Mouse (Mus musculus) T-cell, adult 2 months (primary cell): ENCODE data around the gene E2f7.

Source experiments
- DNase-seq: peaks from one replicate; pipeline ENCODE4 v3.0.0; 2022; ENCODE audit warnings: low spot score

E2f7 gene

GRCm38 (mm10) chr10:110773878-110774277 is 28.6 kb downstream of the E2f7 start:
- DNase-seq, result no peak

DNA sequence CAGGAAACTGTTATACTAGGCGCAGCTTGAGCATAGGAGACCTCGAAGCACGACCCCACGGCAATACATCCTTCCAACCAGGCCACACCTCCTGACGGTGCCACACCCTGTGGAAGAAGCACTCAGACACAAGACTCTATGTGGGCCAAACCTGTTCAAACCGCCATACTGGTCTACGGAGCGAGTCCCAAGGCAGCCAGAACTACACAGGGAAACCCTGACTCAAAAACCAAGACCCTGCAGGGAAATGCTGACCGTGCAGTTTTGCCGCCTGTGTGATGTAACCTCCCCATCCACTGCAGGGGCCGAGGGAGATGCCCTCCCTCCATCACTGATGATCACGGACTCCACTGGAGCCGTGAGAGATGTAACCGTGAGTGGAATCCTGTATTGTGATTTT is 36.5 kb downstream of the E2f7 start:
- DNase-seq, result no peak

GRCm38 (mm10) chr10:110782655-110783054 is 37.4 kb downstream of the E2f7 start:
- no peak for DNase-seq

DNA sequence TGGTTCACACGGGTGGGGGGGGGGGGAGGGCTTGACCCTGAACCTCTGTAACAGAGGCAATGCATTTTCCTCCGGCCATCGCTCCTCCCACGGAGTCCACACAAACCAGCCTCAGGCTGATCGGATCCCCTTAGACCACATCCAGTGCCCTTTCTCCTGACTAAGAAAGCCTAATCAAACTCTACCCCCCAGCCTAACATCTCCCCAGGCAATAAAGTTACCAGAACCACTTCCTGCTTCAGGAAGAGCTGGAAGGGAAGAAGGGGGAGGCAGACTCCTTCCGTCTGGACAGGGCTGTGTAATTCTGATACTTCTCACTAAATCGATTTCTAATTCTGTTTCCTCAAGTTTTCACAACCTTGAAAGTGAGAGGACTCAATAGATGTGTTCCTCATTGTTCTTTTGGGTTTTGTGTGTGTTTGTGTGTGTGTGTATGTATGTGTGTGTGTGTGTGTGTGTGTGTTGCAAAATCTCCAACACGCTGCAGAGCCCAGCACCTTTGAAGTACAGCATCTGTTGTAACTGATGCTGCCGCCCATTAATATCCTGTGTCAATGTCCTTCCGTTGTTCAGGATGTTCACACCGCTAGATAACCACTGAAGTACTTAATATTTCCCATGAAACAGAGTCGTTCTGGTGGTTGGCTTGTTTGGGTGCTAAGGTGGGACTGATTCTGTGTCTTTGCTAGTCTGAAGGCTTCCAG is 43.0 kb downstream of the E2f7 start:
- no peak for DNase-seq

DNA sequence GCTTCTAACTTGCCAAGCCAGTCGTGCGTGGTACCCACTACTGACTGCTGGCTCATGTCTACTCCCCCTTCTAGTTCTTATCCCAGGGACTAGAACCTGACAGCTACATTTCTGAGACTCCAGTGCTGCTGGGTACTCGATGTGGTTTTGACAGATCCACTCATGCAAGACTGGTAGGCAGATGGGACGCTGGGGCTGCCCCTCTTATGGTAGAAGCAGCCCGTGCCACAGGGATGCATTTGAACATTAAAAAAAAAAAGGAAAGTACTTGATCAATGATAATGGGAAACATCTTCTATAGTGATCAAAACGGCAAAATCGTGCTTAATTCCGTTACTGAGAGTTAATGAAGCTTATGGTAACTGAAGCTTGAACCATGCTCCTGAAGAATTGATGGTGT is 44.4 kb downstream of the E2f7 start:
- DNase-seq, result no peak

DNA sequence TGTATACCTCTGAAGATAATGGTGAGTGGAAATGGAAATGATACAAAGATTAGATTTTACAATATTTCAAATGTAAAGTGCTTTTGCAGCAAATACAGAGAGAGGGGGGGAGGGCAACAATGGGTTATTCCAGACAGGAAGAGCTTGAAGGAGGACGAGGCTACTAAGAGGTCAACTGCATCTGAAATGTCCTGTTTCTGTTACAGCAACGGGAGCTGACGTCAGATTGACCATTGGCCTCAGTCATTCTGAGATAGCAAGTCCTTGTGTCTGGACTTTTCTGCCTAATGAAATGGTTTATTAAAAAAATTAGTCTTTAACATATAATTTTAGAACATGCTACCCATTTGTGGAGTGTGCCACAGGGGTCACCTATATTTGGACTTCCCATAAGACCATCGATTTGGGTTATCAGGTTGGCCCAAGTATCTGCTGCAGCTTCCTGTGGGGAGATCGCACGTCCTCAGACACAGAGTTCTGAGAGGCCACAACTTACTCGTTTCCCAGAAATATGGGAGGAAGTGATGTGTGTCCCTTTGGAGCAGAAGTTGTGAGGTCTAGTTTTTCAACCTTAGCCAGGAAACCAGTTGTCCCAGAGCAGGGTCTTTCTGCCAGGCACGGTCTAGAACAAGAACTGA is 48.0 kb downstream of the E2f7 start:
- no peak for DNase-seq

DNA sequence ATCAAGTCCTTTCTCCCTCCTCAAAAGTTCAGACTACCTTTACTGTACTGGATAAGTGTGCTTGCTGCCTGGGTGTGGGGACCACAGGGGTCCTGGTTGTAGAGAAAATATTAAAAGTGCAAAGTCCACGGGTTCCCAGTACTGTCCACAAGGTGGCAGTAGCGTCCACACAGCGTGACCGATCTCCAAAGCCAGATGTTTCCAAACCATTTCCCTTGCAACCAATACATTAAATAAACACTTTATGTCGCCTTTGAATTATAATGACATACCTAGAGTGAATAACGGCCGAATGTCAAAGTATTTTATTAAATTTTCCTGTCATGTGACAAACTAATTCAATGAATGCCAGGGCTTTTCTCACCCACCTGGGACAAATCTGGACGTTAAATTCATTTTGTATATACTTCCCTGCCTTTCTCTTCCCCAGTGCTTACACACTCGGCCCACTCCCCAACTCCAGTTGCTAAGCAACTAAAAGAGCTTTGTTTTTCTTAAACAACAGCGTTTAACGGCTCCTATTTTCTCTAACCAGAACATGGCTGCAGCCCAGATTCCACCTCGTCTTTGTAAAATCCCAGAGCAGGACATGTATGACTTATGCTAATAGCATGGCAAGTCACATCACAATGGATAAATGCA is 49.4 kb downstream of the E2f7 start:
- DNase-seq, result peak; percentile 23

DNA sequence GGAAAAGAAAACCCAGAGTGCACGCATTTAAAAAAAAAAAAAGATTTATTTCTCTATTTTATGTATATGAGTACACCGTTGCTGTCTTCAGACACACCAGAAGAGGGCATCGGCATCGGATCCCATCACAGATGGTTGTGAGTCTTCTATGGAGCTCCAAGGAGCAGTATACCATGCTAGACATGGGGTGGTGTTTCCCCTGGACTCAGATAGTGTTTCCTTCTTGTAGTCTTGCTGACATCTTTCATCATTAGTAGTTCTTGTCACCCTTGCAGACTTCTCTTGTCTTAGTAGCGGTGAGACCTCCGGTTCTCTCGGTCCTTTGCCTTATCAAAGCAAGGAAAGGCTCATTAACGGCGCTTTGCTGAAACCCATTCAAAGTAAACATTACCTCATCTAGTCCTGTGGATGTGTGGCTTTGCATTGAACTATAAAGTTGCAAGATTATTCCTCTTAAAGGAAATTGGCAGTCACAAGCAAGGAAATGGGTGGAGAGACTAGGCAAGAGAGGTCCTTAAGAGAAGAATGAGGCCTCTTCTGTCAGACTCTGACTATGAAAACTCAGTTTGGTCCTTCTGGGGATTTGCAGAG is 50.1 kb downstream of the E2f7 start:
- no peak for DNase-seq

DNA sequence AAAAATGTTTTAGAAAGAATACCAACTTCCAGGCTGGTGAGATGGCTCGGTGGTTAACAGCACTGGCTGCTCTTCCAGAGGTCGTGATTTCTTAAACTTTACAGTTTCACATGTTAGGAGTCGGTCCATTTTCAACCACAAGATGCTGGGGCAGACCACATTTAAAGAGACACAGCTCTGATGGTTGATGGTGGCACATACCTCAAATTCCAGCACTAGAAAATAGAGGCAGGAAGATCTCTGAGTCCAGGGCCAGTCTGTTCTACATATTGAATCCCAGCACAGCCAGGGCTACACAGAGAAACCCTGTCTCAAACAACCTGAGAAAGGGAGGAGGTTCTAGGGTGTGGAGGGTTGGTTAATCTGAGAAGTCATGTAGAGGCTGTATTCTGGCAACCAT is 56.1 kb downstream of the E2f7 start:
- DNase-seq, result no peak

- DNase-seq, result no peak
These were observed 59.2 kb downstream of the E2f7 start for GRCm38 (mm10) chr10:110804279-110805024.

- no peak for DNase-seq
These were observed 59.9 kb downstream of the E2f7 start for GRCm38 (mm10) chr10:110805025-110805740.

GRCm38 (mm10) chr10:110806471-110806870 is 61.2 kb downstream of the E2f7 start:
- DNase-seq, result no peak

- DNase-seq, result no peak
These were observed 65.3 kb downstream of the E2f7 start for GRCm38 (mm10) chr10:110810528-110810927.

DNA sequence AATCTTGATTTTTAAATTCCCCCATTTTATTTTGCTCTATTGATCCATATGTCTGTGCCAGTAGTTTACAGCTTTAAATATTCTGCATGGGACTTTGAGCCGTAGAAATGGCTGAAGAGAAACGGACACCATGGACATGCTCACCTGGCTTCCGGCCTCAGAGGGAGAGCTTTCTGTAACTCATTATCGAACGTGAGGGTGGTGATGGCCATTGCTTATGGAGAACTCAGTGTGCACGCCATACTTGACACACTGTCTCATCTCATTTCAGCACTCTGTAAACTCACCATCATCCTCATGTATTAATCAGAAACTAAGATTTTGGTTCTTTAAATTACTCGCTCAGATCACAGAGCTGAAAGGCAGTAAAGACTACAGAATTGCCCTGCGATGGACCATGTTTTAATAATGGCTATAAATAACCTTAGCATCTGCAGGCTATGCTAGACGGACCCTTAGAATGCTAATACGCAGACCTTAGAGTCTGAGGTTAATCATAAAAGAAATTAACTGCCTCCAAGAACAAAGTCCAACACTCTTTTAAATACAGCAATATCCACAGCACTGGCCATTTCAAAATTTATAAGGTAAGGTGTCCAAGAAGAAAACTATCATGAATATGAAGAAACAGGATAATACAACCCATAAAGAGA is 66.1 kb downstream of the E2f7 start:
- no peak for DNase-seq

DNA sequence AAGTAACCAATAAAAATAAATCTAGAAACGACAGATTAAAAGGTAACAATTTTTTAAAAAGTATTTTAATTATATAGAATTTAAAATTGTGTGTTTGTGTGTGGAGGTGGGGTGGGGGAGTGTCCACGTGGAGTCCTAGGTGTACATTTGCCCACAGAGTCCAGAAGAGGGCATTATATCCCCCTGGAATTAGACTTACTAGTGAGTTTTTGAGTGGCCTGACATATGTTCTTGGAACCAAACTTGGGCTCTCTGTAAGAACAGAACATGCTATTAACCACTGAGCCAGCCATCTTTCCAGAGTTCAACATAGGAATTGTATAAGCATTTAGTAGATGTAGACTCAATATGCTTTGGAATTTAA is 66.6 kb downstream of the E2f7 start:
- DNase-seq, result no peak

DNA sequence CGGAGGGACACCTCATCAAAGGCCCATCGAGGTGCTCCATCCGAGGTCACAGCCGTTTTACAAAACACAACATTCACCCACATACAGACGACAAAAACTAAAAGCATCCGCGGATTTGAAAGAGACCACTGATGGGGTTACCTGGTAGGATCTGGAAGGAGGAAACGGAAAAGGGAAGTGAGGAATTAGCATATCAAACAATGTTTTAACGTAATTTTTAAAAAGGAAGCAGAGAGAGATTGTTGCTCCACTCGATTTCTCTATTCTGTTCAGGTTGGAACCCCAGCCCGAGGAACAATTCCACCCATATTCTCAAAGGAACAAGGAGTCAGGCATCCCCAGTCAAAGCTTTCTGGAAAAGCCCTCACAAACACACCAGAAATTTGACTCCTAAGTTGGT is 75.9 kb downstream of the E2f7 start:
- no peak for DNase-seq

- DNase-seq, result no peak
These were observed 76.5 kb downstream of the E2f7 start for GRCm38 (mm10) chr10:110821692-110822091.

- no peak for DNase-seq
These were observed 87.1 kb downstream of the E2f7 start for GRCm38 (mm10) chr10:110832336-110832735.

DNA sequence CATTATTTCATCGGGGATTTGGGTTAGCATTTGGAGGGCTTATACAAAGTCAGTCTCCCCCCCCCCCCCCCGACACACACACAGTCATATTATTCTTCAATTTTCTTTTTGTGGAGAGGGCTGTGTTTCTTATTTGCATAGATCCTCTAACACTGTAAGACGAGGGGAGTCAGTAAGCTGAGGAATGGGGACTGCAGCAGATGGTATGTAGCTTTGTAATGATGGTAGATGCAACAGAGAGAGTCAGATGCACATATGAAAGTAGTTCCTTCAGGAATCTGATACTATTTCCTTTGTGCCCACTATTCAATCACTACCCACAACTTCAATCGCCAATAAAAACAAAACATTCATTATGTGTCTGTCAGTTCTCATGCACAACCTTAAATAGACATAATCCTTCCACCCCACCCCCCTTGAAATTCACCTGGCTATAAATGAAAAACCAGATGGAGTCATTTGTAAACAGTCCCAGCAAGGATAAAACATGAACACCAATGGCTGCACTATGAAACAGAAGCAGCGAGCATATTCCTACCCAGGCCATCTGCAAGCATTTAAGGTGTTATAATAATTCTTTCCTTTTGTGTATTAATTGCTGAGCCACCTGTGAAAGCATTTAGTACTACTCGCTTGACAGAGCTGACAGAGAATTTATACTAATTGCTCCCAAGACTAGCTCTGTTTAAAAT is 90.0 kb downstream of the E2f7 start:
- no peak for DNase-seq
